Mouse (Mus musculus): Measurements from ENCODE around the gene Ankrd45.

DNA sequence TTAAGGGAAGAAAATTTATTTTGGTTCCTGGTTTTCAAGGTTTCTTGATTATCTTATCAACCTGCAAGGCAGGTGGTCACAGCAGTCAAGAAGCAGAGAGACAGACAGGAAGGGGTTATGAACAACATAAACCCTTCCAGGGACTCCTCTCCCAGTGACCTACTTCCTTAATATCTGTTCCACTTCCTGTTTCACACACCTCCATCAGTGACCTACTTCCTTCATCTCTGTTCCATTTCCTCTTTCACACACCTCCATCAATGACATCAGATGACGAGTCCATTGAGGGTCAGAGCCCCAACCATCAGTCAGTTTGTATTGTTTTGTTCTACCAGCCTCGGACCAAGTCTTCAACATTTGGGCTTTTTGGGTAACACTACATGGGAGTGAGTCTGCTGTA lies 3.0 kb upstream of the Ankrd45 start:
- TF ChIP-seq CTCF (IDR thresholded peaks at IDR 0.05; ENCODE audit: insufficient read depth, low read depth, low read length), result no peak
- TF ChIP-seq POLR2A (IDR thresholded peaks at IDR 0.05; ENCODE audit: insufficient read depth, low read depth, low read length), result no peak

Data from olfactory bulb, adult 2 months (tissue).